Mouse (Mus musculus): Measurements from ENCODE around the gene Atxn7. TPM values are rescaled to one million over a fixed set of nuclear protein-coding genes. Genes with fewer than 3 reads are reported as not detected.
"Not testable (repeated sequence)": the region's sequence is repeated elsewhere in the genome, so short reads cannot be mapped to it uniquely, and the experiment has no call there.

The Atxn7 gene
- polyA plus RNA-seq, 1 experiment, result 22.4 TPM

- Histone ChIP-seq H3K27ac (ENCODE audit: control insufficient read depth, insufficient read depth, low read depth, low read length, poor library complexity) (no peak overlapping the region), H3K4me3 (replicated peaks; ENCODE audit: control insufficient read depth, low read depth, low read length) (no peak overlapping the region), H3K4me1 (ENCODE audit: control insufficient read depth, insufficient read depth, low read length) (no peaks in the 10 kb centered on the region)
- WGBS, result 90% methylated on average over 6 of the region's 6 CpGs
- TF ChIP-seq CTCF (IDR thresholded peaks at IDR 0.05; ENCODE audit: control insufficient read depth, insufficient read depth, low read length) (no peak), POLR2A (IDR thresholded peaks at IDR 0.05; ENCODE audit: borderline replicate concordance, control insufficient read depth, low read depth, low read length) (no peak)
Observed at GRCm38 (mm10) chr14:14021244-14021643, 60.0 kb downstream of the Atxn7 start.

DNA sequence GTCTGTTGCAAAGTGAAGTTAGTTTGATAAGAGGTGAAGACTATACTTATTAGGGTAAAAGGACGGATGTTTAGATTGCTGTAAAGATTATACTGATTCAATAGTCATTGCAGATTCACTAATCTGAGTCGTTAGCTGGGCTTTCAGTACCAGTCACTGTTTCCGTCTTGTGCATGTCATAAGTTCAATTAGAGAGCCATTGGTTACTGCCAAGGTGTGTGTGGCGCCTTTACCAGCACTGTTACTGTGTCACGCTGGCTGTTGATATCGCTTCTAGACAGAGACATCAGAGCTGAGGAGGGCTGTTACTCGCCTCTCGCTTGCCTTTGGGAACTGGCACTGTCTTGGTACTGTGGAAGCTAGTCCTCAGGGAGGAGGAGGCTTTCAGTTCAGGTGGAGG is 64.6 kb downstream of the Atxn7 start:
- H3K27ac ChIP-seq (ENCODE audit: control insufficient read depth, insufficient read depth, low read depth, low read length, poor library complexity), result no peak overlapping the region
- TF ChIP-seq POLR2A (IDR thresholded peaks at IDR 0.05; ENCODE audit: borderline replicate concordance, control insufficient read depth, low read depth, low read length), result no peak
- no peak for TF ChIP-seq CTCF (IDR thresholded peaks at IDR 0.05; ENCODE audit: control insufficient read depth, insufficient read depth, low read length)
- no peaks in the 10 kb centered on the region for H3K4me1 ChIP-seq (ENCODE audit: control insufficient read depth, insufficient read depth, low read length)
- H3K4me3 ChIP-seq (replicated peaks; ENCODE audit: control insufficient read depth, low read depth, low read length), result no peak overlapping the region
- 82% methylated on average over 8 of the region's 8 CpGs for WGBS

DNA sequence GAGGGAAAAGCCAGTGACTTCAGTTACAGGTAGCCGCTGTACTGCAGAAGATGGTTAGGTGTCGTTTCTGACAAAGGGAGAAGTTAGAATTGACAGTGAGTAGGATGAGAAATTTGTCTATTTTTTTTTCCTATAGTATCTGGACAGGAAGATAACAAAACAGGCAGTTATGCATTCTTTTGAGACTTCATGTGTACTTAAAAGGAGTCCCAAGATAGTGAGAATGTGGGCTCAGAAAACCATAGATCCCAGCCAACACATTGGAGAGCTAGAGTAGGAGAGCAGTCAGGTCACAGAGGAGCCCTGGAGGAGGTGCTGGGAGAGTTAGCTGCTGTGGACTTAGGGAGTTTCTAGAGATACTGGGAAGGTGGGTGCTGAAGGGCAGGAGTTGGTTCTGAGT is 69.4 kb downstream of the Atxn7 start:
- Histone ChIP-seq H3K4me3 (replicated peaks; ENCODE audit: control insufficient read depth, low read depth, low read length) (no peak overlapping the region), H3K4me1 (ENCODE audit: control insufficient read depth, insufficient read depth, low read length) (no peaks in the 10 kb centered on the region), H3K27ac (ENCODE audit: control insufficient read depth, insufficient read depth, low read depth, low read length, poor library complexity) (no peak overlapping the region)
- 49% methylated on average over 2 of the region's 2 CpGs for WGBS
- TF ChIP-seq POLR2A (IDR thresholded peaks at IDR 0.05; ENCODE audit: borderline replicate concordance, control insufficient read depth, low read depth, low read length) (no peak), CTCF (IDR thresholded peaks at IDR 0.05; ENCODE audit: control insufficient read depth, insufficient read depth, low read length) (no peak)

DNA sequence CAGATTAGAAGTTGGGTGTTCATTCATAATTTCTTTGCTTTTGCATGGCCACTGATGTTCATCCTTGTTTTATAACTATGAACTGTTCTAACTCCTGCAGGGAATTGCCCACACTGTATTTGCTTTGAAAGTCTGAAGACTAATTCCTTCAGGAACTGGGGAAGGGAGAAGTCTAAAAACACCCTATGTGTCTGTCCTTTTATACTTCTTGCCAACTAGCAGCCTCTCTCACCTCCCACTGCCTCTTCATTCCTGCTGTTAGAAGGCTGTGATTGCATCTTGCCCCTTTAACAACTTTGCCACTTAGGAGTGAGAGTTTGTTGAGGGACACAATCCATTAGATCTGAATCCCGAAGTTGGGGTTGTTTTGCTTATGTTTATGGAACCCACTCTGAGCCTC is 71.6 kb downstream of the Atxn7 start:
- Histone ChIP-seq H3K4me1 (ENCODE audit: control insufficient read depth, insufficient read depth, low read length) (no peaks in the 10 kb centered on the region), H3K4me3 (replicated peaks; ENCODE audit: control insufficient read depth, low read depth, low read length) (no peak overlapping the region), H3K27ac (ENCODE audit: control insufficient read depth, insufficient read depth, low read depth, low read length, poor library complexity) (no peak overlapping the region)
- WGBS, result 80% methylated on average over 1 of the region's 1 CpGs
- TF ChIP-seq POLR2A (IDR thresholded peaks at IDR 0.05; ENCODE audit: borderline replicate concordance, control insufficient read depth, low read depth, low read length) (no peak), CTCF (IDR thresholded peaks at IDR 0.05; ENCODE audit: control insufficient read depth, insufficient read depth, low read length) (no peak)

- Histone ChIP-seq H3K27ac (ENCODE audit: control insufficient read depth, insufficient read depth, low read depth, low read length, poor library complexity) (no peak overlapping the region), H3K4me3 (replicated peaks; ENCODE audit: control insufficient read depth, low read depth, low read length) (no peak overlapping the region), H3K4me1 (ENCODE audit: control insufficient read depth, insufficient read depth, low read length) (no peaks in the 10 kb centered on the region)
- TF ChIP-seq POLR2A (IDR thresholded peaks at IDR 0.05; ENCODE audit: borderline replicate concordance, control insufficient read depth, low read depth, low read length), result no peak
- 60% methylated on average over 2 of the region's 2 CpGs for WGBS
Observed at GRCm38 (mm10) chr14:14036352-14036751, 75.1 kb downstream of the Atxn7 start.

DNA sequence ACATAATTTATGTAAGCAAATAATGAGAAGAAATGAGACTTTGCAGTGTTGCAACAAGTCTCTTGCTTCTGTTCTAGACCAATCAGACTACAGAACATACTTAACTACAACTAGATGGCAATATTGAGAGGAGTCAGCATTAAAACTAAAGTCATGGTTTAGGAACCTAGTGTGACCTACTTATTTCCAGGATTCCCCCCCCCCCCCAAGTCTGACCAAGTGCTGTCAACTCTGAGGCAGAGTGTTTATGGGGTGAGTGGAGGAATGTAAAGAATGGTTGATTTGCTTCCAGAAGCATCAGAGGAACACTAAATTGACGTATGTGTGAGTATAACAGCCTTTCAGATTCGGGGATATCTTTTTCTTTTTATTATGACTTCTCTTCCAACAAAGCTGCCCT is 77.0 kb downstream of the Atxn7 start:
- WGBS, result 91% methylated on average over 2 of the region's 2 CpGs
- TF ChIP-seq POLR2A (IDR thresholded peaks at IDR 0.05; ENCODE audit: borderline replicate concordance, control insufficient read depth, low read depth, low read length), result no peak
- H3K27ac ChIP-seq (ENCODE audit: control insufficient read depth, insufficient read depth, low read depth, low read length, poor library complexity), result no peak overlapping the region
- H3K4me3 ChIP-seq (replicated peaks; ENCODE audit: control insufficient read depth, low read depth, low read length), result no peak overlapping the region
- no peaks in the 10 kb centered on the region for H3K4me1 ChIP-seq (ENCODE audit: control insufficient read depth, insufficient read depth, low read length)

DNA sequence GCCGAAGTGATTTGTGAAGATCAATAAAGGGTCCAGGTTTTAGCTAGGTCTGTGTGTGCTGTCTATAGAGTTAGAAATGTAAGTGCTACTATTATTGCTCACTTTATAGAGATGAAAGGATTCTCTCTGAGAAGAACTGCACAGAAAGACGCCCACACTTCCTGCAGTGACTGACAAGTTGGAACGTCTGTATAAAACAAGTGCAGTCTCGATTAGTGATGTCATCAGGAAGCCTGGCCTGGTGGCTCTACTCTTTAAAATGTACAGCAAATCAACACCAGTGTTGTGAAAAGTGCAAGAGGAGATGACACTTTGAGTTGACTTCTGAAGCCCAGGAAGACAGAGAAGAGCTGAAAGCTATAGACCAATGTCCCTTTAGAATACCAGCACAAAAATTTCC is 81.1 kb downstream of the Atxn7 start:
- no peak for TF ChIP-seq CTCF (IDR thresholded peaks at IDR 0.05; ENCODE audit: control insufficient read depth, insufficient read depth, low read length)
- WGBS, result 66% methylated on average over 4 of the region's 4 CpGs
- no peak overlapping the region for H3K27ac ChIP-seq (ENCODE audit: control insufficient read depth, insufficient read depth, low read depth, low read length, poor library complexity)

DNA sequence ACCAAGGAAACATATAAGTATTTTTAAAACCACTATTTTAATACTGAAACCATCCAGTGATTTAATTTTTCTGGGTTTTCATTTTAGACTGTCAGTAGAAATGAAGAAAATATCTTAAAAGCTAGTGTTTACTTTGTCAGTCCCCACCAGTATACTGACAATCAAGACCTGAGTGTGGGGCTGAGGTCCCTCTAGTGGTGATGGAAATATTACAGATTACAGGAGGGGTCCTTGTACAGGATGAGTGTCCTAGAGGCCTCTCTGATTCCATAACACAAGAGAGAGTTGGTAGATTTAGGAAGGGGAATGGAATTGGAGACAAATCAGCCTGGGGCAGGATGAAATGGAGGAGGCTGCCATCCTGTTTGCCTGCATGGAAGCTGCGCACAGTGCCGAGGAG is 93.1 kb downstream of the Atxn7 start:
- TF ChIP-seq POLR2A (IDR thresholded peaks at IDR 0.05; ENCODE audit: borderline replicate concordance, control insufficient read depth, low read depth, low read length) (no peak), CTCF (IDR thresholded peaks at IDR 0.05; ENCODE audit: control insufficient read depth, insufficient read depth, low read length) (no peak)
- 88% methylated on average over 2 of the region's 2 CpGs for WGBS
- Histone ChIP-seq H3K27ac (ENCODE audit: control insufficient read depth, insufficient read depth, low read depth, low read length, poor library complexity) (no peak overlapping the region), H3K4me3 (replicated peaks; ENCODE audit: control insufficient read depth, low read depth, low read length) (no peak overlapping the region), H3K4me1 (ENCODE audit: control insufficient read depth, insufficient read depth, low read length) (no peaks in the 10 kb centered on the region)

More for the DNA sequence above, 81.1 kb downstream of the Atxn7 start:
- no peaks in the 10 kb centered on the region for H3K4me1 ChIP-seq (ENCODE audit: control insufficient read depth, insufficient read depth, low read length)
- H3K4me3 ChIP-seq (replicated peaks; ENCODE audit: control insufficient read depth, low read depth, low read length), result no peak overlapping the region

- not testable (repeated sequence) for H3K4me3 ChIP-seq (replicated peaks; ENCODE audit: control insufficient read depth, low read depth, low read length); H3K4me1 ChIP-seq (ENCODE audit: control insufficient read depth, insufficient read depth, low read length); H3K27ac ChIP-seq (ENCODE audit: control insufficient read depth, insufficient read depth, low read depth, low read length, poor library complexity)
Observed at GRCm38 (mm10) chr14:14059606-14060005, 98.4 kb downstream of the Atxn7 start.

Measured in bone marrow, adult 2 months (tissue).